Mouse (Mus musculus) left cerebral cortex, adult 8-10 months (tissue): ENCODE data around the gene Flot2. TPM values are rescaled to one million over a fixed set of nuclear protein-coding genes. Genes with fewer than 3 reads are reported as not detected.

Source experiments
- DNase-seq, 2 experiments: peaks; one replicate each; pipeline ENCODE4 v3.0.0; 2022; ENCODE audit warnings: low spot score in 2 of 2
- total RNA-seq, 4 experiments: library from RNA; stranded (reverse); gene quantifications; 2 replicates each; pipeline ENCODE4 v1.2.4; 2022

Flot2 gene
- total RNA-seq, 4 experiments from 2014 or later, result 84.8 to 90.2 (median 86.9) TPM

DNA sequence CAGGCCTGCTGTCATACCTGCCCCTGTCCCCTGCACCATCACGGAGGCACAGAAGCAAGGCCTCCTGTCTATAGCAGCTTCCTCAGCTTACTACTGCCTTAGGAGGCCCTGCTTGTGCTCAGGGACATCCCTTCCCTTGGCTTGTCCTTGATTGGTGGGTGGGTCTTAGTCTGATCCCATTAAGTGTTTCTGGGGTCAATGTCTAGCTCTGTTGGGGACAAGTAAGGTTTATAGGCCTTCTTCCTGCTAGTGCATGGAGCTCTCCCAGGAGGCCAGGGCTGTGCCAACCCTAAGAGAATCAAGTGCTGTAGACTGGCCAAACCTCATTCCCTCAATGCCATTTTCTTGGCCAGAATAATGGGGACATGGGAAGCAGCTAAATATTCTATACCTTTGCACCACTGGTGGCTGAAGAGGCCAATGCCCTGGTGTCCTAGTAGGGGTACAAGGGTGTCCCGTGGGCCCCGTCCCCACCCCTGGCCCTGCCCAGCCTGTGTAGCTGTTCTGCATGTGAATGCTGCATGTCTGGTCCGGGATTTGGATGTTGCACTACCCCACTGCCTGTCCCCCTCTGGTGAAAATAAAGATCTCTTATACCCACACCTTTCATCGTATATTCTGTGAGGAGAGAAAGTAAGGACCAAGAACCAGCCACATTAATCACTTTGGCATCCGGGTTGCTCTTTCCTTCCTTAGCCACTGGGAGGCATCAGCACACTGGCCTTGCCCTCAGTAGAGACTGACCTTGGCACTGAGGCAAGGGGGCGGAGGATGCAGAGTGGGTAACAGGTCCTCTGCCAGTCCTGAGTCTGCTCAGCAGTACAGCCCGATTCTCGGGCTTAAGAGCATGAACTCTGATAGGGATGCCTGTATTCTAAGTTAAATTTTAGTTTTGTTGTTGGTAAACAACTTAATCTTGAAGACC lies 22.4 kb downstream of the Flot2 start:
- DNase-seq, result peak in 1 of 2 experiments; percentile 32

DNA sequence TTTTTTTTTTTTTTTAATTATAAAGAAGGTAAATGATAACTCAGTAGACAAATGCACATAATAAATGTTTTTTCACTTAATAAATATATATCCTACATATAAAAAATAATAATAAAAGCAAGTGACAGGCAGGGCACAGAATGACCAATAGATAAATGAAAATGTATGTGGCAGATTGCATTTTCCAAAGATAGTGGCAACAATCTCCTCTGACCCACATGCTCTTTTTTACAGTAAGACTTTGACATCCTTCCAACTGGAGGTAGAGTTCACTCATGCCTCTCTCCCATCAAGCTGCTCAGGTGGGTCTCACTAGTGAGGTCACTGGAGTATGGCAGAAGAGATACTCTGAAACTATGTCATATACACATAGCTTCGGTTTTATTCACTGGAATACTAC lies 24.8 kb downstream of the Flot2 start:
- no peak for DNase-seq

DNA sequence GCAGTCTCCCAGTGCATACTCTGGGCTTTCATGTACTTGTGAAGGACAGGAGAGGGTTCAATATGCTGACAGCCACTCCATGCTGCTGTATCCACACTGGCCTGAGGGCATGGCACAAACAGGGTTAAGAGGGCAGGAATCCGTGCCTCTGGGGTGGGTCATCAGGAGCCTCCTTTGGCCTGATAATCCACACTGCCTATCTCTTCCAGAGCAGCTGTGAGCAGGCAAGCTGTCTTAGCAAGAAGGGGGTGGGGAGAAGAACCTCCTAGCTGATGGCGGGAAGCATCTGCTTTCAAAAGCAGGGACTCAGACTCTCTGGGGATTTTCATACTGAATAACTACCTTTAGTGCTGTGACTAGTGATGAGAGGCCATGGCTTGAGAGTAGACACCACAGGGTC lies 28.2 kb downstream of the Flot2 start:
- DNase-seq, result no peak

DNA sequence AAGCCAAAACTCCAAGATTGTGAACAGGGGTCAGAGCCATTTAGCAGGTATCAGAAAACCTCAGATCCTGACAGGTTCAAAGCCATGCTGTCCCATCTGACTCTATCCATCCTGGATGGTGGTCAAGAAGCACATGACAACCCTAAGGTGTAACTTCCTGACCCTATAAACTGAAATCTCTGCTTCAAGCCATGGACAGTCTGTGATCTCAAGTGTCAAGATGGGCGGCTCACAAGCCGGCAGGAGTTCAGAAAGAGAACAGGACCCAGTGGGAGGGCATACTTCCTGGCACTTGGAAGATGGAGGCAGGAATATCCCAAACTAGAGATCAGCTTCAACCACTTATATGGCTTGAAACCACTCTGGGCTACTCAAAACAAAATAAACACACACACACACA lies 28.9 kb downstream of the Flot2 start:
- no peak for DNase-seq

DNA sequence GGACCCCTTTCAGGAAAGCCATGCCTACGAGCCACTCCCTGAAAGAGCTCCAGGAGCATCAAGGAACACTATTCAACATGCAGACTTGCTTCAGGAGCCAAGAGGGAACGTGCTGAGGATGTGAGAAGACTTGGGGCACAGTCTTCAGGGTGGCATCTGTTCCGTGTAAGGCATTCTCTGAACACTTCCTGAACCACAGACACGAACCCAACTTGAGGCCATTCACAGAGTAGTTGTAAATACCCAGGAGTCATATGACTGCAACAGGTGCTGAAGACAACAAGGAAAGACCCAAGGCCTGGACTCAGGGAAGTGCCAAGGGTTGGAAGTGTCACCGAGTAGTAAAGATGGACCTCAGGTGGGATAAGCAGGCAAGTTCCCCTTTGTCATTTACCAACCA lies 29.8 kb downstream of the Flot2 start:
- DNase-seq, result no peak

DNA sequence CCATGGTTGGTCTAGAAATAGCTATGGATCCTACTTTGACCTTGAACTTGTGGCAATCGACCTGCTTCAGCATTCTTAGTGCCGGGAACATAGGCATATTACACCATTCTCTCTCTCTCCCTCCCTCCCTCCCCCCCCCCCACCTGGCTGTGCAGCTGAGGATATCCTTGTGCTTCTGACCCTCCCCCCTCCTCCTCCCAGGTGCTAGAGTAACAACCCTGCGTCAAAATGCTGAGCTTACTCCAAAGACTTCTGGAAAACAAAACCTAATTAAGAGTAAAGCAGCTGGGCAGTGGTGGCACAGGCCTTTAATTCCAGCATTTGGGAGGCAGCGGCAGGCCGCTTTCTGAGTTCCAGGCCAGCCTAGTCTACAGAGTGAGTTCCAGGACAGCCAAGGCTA lies 31.4 kb downstream of the Flot2 start:
- DNase-seq, result no peak

DNA sequence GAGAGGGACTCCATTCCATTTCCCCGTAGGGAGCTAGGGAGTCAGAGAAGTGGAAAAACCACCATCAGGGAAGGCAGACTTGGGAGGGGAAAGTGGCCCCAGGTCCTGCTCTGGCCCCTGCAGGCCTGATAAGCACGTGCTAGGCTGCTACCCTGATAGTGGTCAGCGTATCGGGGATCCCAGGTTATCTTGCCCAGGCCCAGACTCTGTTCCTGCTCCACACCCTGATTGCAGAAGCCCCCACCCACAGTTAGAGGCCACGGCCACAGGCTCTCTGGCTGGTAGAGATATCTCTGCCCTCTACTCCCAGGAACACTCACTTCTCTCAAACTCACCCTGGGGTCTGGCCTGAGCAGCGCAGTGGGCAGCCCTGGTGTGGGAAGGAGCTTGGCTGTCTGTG lies 31.9 kb downstream of the Flot2 start:
- no peak for DNase-seq

DNA sequence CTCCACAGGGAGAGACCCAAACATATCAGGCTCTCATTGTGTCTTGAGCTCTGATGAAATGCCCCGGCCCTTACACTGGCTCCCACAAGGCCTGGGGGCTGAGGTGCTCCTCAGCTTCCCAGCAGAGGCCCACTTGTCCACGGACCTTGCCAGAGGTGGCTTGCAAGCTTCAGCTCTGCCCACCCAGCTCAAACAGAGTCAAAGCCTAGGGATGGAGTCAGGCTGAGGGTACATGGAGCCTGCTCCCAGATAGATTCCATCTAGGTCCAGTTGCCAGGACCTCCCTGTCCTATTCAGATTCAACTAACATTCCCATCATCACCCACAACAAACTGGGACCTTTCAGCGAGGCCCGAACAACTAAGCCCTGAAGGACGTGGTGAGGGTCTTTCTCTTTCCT lies 34.2 kb downstream of the Flot2 start:
- no peak for DNase-seq

DNA sequence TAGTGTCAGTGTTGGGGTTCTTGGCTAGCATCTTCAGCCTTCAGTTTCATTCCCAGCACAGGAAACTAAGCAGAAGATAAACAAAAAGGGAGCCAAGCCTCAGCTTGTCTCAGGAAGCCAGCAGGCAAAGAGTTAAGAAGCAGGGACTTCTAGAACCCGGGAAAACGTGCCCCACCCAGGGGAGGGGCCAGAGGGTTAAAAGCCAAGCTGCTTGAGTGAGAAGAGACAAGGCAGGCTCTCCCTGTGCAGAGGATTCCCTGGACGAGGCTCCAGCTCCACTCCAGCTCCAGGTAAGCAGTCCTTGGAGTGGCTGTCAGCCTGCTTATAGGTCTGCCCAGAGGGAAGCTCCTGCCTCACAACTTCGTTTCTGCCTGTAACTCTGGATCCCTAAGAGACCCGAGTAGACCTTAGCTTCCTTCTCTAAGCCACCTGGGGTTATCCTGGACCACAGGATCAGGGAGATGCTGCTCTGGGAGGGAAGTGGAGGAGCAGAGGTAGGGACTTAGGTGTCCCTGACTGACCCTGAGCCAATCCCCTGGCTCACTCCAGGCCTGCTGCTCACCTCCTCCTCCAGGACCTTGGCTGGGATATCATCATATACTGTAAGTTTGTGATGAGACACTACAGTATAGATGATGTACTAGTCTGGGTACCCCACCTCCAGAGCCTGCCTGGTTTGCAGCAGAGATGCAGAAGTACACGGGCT lies 34.8 kb downstream of the Flot2 start:
- DNase-seq, result no peak

DNA sequence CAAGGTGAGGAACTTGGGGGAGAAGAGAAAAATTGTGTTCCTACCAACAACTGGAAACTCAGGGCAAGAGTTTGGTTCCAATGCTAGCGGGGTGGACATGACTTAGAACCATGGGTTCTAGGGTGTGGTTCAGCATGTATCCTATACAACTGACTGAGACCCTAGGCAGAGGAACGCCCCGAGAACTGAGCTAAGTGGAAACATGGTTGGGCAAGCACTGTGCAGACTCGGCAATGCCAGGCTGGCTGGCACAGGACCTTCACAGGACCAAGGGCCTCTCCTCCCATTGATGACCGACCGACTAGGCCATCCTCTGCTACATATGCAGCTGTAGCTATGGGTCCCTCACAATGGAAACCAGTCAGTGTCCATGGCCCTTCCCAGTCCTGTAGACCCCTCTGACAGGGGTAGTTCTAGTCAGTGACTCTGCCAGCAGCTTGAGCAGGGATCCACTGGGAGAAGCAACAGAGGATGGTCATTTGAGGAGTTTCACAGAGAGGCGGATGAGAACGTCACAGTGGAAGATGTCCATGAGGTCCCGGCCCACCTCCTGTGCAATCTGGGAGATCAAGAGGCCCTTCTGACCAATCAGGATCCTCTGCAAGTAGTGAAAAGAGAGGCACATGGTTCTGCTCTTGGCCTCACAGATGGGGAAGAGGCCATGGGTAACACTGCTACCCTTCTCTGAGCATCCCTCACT lies 36.0 kb downstream of the Flot2 start:
- no peak for DNase-seq

DNA sequence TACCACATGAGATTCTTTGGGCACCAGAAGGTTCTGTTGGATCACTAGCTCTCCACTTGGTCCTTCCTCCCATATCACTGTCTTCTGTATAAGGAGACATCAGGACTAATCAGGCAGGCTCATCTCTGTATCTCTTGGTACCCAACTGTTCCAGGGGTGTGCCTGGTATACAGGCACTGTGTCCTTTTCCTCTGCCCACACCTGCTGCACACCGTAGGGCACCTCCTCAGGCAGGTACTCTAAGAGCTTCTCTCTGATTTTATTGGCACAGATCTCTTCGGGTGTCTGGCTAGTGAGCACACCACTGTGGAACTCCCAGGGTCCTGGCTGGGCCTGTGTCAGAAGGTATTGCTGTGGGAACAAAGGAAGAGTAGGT lies 36.5 kb downstream of the Flot2 start:
- DNase-seq, result no peak

DNA sequence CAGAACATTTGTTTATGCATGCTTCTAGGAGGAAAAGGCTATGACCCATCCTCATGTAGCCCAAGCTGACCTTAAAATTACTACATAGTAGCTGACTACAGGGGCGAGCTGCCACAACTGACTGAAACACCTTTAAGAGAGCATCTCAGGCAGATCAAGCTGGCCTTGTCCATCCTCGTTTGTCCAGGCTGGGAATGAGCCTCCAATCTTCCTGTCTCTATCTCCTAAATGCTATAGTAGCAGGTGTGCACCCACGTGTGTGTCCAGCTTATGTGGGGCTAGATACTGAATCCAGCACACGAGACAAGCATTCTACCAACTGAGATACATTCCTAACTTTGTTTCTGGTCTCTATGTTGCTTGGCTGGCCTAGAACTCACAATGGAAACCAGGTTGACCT lies 36.9 kb downstream of the Flot2 start:
- DNase-seq, result no peak

DNA sequence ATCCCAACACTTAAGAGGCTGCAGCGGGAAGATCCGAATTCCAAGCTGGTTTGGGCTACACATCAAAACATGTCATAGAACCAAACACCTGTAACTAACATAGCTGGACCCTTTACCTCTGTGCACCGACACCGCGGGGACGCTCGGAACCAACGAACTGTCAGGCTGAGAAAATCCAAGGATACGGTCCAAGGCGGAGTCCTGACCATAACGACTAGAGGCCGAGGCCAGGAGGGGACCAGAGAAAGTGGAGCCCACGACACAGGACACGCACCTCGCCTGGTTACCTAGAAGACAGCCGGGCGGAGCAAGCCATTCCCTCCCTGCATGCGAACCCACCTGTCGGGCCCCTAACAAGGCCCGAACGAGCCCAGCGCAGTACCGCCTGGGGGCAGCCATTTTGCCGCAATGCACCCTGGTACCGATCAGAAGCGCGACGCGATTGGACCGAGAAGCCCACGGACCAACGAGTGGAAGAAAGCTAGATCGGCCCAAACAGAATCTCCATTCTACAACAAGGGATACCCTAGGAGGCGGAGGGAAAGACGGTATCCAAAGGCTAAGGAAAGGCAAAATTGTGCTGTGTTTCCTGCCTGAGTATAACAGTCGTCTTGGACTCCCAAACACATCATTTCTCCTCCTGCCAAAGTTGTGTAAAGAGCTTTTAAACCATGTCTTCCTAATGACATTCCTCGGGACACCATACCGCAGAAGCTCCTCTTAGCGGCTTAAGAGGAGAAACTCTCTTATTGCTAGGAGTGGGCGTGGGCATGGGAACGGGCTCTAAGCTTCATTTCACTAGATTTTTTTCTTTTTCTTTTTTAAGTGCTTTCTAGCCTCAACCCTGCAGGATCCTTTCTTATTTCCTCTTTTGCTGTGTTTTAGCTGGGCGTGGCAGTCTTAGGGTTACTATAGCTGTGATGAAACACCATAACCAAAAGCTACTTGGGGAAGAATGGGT lies 42.5 kb downstream of the Flot2 start, which contains the start of gene Eral1:
Gene Eral1 (minus strand): TSS at position 423 of the 961 bp plus-strand sequence.
- peak; percentile 66 to 72 for DNase-seq

DNA sequence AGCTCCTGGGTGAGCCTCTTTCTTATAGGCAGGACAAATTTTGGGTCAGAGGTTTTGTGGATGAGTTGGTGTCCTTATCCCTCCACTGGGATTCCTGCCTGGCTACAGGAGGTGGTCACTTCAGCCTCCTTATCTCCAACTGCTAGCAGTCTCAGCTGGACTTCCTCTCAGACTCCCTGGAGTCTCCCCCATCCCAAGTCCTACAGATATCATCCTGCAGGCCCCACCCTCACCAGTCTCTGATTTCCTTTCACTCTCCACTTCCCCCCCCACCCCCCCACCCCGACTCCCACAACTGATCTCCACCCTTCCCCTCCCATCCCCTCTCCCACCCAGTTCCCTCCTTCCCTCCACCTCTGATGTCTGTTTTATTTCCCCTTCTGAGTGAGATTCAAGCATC lies 45.9 kb downstream of the Flot2 start:
- DNase-seq, result no peak

DNA sequence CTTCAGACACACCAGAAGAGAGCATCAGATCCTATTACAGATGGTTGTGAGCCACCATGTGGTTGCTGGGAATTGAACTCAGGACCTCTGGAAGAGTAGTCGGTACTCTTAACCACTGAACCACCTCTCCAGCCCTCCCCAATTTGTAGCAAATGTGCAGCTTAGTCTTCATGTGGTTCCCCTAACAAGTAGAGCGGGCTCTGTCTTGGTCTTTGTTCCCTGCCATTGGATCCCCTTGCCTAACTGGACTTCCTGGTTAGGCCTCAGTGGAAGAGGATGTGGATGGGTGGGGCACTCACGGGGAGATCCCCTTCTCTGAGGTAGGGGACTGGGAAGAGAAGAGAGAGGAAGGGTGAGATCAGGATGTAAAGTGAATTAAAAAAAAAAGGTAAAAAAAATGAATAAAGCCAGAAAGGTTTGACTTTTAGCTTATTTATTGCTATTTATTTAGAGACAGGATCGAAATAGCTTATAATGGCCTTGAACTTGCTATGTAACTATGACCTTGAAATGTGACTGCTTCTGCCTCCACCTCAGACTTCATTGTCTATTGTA lies 49.3 kb downstream of the Flot2 start:
- no peak for DNase-seq

DNA sequence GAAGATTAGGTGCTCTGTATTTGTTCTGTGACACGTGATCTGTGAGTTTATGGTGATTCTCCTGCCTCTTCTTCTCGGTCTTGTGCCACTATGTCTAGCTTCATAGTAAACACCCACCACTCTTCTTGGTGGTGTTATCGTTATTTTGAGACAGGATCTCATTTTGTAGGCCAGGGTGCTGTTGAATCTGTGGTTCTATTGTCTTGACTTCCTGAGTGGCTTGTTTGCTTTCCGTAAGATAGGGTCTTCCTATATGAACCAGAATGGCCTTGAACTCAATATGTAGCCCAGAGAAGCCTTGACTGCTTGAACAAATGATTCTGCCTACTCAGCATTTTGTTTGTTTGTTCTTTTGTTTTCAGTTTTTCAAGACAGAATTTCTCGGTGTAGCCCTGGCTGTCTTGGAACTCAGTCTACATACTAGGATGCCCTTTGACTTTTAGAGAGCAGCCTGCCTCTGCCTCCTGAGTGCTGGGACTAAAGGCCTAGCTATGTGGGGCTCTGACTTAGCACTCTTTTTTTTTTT lies 50.1 kb downstream of the Flot2 start:
- no peak for DNase-seq

DNA sequence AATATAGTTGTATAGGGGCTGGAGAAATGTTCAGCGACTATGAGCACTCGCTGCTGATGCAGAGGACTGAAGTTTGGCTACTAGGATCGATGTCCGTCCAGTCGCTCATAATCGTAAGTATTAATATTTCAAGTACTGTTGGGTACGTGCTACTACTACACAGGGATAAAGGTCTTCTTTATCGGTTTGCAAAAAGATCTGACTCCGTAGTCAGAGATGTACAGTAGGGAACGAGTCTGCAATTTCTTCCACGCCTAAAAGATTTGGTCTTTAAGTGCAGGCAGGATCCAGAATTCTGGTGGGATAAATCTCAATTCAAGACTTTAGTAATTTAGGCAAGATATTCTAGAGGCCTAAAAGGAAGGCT lies 56.4 kb downstream of the Flot2 start:
- DNase-seq, result no peak

DNA sequence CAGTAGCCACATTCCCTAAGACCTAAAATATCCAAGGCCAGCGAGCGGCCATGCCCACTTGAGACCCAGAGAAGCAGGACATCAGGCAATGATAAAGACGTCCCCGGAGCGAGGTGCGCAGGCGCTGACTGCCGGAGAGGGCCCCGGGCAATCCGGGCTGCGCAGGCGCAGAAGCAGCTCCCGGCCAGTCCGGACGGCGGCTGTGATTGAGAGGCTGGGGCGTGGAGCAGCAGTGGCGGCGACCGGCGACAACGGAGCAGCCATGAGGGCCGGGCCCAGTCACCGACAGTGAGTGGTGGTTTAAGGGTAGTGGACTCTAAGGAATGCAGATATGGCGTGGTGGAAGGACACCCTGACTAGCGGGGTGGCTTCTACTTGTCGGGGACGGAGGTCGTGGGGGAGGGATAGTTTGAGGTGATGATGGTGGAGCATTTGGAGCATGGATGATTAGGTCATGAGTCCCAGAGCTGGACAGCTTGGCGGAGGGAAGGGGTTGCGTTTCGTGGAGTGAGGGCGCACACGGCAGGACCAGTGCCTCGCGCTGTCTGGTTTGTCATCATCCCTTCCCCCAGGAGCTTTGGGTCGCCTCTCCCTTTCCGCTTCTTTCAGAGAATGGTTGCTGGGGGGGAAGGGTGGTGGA lies 56.9 kb downstream of the Flot2 start, which contains the start of gene Fam222b:
Gene Fam222b (plus strand): TSS at position 157 of the 640 bp plus-strand sequence.
- DNase-seq, result peak; percentile 76 to 88

DNA sequence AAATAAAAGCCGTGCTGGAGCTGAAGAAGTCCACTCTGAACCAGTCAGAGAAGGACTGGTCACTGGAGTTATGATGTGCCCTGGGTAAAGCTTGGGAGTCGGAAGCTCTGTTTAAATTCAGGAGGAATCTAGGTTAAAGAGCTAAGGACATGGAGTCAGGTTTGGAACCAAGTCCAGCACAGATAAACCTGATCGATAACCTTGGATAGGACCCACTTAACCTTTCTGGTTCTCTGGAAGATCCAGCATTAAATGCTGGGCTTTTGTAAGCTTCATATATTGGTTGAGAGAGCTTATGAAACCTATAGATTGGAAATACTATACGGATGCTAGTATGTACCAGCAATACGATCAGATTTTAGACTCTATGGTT lies 57.4 kb downstream of the Flot2 start:
- no peak for DNase-seq

DNA sequence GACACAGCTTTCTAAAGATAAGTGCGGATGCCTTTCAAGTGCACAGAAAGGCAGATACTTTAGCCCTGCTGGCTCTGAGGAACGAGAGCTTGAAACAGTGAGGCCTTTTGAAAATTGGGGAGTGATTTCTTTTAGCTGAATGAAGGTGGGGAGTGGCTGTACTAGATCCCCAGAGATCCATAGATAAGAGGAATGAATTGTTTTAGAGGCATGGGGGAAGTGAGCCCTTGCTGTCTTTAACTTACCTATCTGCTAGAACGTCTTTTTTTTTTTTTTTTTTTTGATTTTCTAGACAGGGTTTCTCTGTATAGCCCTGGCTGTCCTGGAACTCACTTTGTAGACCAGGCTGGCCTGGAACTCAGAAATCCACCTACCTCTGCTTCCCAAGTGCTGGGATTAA lies 59.3 kb downstream of the Flot2 start:
- no peak for DNase-seq
